Comparison of ENCODE assay signal across 8 mouse cellular contexts in genomic region chr7:30421890-30422435, GRCm38 (mm10). TPM values are rescaled to one million over a fixed set of nuclear protein-coding genes. Genes with fewer than 3 reads are reported as not detected.
DNase-seq lines count a peak whose midpoint lies in the region; ATAC-seq and TF ChIP-seq lines count a peak whose summit lies in the region.

No protein-coding gene starts in this region.

- ATAC-seq in embryonic facial prominence, embryonic 15.5 days (ENCODE audit: insufficient number of reproducible peaks, low FRiP score, low TSS enrichment, low read depth): peak; percentile 81
- ATAC-seq in kidney, embryonic 14.5 days (ENCODE audit: low FRiP score, low TSS enrichment): peak; percentile 84
- peak; percentile 84 for ATAC-seq in limb, embryonic 14.5 days (ENCODE audit: low FRiP score, low read depth)
- ATAC-seq in midbrain, embryonic 16.5 days: peak; percentile 89

- H3K4me2 ChIP-seq in embryonic facial prominence, embryonic 15.5 days (replicated peaks): peak overlapping the region; percentile 95
- peak overlapping the region; percentile 94 for H3K4me2 ChIP-seq in kidney, embryonic 14.5 days (replicated peaks; ENCODE audit: low read depth, low read length)
- peak overlapping the region; percentile 83 for H3K4me2 ChIP-seq in limb, embryonic 14.5 days (replicated peaks; ENCODE audit: low read depth, low read length, severe bottlenecking)
- H3K4me2 ChIP-seq in midbrain, embryonic 16.5 days (ENCODE audit: low read length): peak overlapping the region; percentile 99

- peak; percentile 95 for DNase-seq in A20 (ENCODE audit: low read depth, low spot score)
- peak; percentile 90 for DNase-seq in heart, embryonic 10.5 days (ENCODE audit: low spot score)
- DNase-seq in limb, embryonic 14.5 days (ENCODE audit: low spot score): peak; percentile 76
- DNase-seq in spleen, adult 2 months (ENCODE audit: low read depth in 1 of 2, low spot score in 2 of 2): peak; percentile 95 to 97

- no peaks in the 10 kb centered on the region for H3K27me3 ChIP-seq in embryonic facial prominence, embryonic 15.5 days
- peaks cover 33% of the 10 kb centered on the region; the same call in 1 of the 2 replicates for H3K27me3 ChIP-seq in heart, embryonic 10.5 days (ENCODE audit: insufficient read depth, poor library complexity, severe bottlenecking)
- no peaks in the 10 kb centered on the region for H3K27me3 ChIP-seq in kidney, embryonic 14.5 days (ENCODE audit: control insufficient read depth, insufficient read depth, low read length)
- H3K27me3 ChIP-seq in limb, embryonic 14.5 days (ENCODE audit: control insufficient read depth, insufficient read depth, low read length): no peaks in the 10 kb centered on the region
- H3K27me3 ChIP-seq in midbrain, embryonic 16.5 days (ENCODE audit: control insufficient read depth, insufficient read depth, low read depth, low read length): no peaks in the 10 kb centered on the region
- no peaks in the 10 kb centered on the region for H3K27me3 ChIP-seq in spleen, adult 2 months (ENCODE audit: control insufficient read depth, insufficient read depth, low read length)

- no peak for TF ChIP-seq POLR2A in bone marrow macrophage, adult 2 months (IDR thresholded peaks at IDR 0.05; ENCODE audit: borderline replicate concordance, low read depth, low read length)
- no peak for TF ChIP-seq POLR2A in limb, embryonic 14.5 days (IDR thresholded peaks at IDR 0.05; ENCODE audit: borderline replicate concordance, extremely low read depth, insufficient read depth, insufficient read length)
- TF ChIP-seq POLR2A in spleen, adult 2 months (IDR thresholded peaks at IDR 0.05; ENCODE audit: low read depth, low read length): no peak

- WGBS in embryonic facial prominence, embryonic 15.5 days: under 1% methylated on average over 45 of the region's 45 CpGs
- under 1% methylated on average over 45 of the region's 45 CpGs for WGBS in heart, embryonic 10.5 days
- under 1% methylated on average over 45 of the region's 45 CpGs for WGBS in kidney, embryonic 14.5 days
- under 1% methylated on average over 44 of the region's 45 CpGs for WGBS in limb, embryonic 14.5 days
- under 1% methylated on average over 45 of the region's 45 CpGs for WGBS in midbrain, embryonic 16.5 days
- WGBS in spleen, adult 2 months: under 1% methylated on average over 45 of the region's 45 CpGs

- peak overlapping the region; percentile 89 for H3K27ac ChIP-seq in bone marrow macrophage, adult 2 months (ENCODE audit: insufficient read depth, low read depth, low read length)
- peak overlapping the region; percentile 55 for H3K27ac ChIP-seq in embryonic facial prominence, embryonic 15.5 days (replicated peaks)
- peak overlapping the region; percentile 75 for H3K27ac ChIP-seq in heart, embryonic 10.5 days
- 0 out of 2 replicates have a peak overlapping the region, but pooled peaks have one; percentile 26 for H3K27ac ChIP-seq in kidney, embryonic 14.5 days (ENCODE audit: low read depth, low read length)
- no peak overlapping the region for H3K27ac ChIP-seq in limb, embryonic 14.5 days (replicated peaks; ENCODE audit: low read depth, low read length)
- H3K27ac ChIP-seq in midbrain, embryonic 16.5 days (ENCODE audit: low read length): peak overlapping the region; percentile 58
- peak overlapping the region; percentile 98 for H3K27ac ChIP-seq in spleen, adult 2 months (ENCODE audit: insufficient read depth, low read length)

- TF ChIP-seq CTCF in bone marrow macrophage, adult 2 months (IDR thresholded peaks at IDR 0.05; ENCODE audit: low read depth, low read length): no peak
- TF ChIP-seq CTCF in spleen, adult 2 months (IDR thresholded peaks at IDR 0.05; ENCODE audit: extremely low read depth, insufficient read depth, insufficient read length, insufficient replicate concordance): no peak

- peak overlapping the region; percentile 44 for H3K9ac ChIP-seq in embryonic facial prominence, embryonic 15.5 days
- H3K9ac ChIP-seq in kidney, embryonic 14.5 days (ENCODE audit: low read depth, low read length): peak overlapping the region; percentile 61
- peak overlapping the region; percentile 63 for H3K9ac ChIP-seq in limb, embryonic 14.5 days (ENCODE audit: low read depth, low read length, severe bottlenecking)
- peak overlapping the region; percentile 79 for H3K9ac ChIP-seq in midbrain, embryonic 16.5 days (ENCODE audit: low read depth, low read length)

- peaks cover 15% of the 10 kb centered on the region for H3K36me3 ChIP-seq in embryonic facial prominence, embryonic 15.5 days
- peaks cover 15% of the 10 kb centered on the region for H3K36me3 ChIP-seq in heart, embryonic 10.5 days
- 0 out of 2 replicates have a peak, but pooled peaks cover 3% of the 10 kb centered on the region for H3K36me3 ChIP-seq in kidney, embryonic 14.5 days (ENCODE audit: control insufficient read depth, insufficient read depth, low read length)
- 0 out of 2 replicates have a peak, but pooled peaks cover 10% of the 10 kb centered on the region for H3K36me3 ChIP-seq in limb, embryonic 14.5 days (ENCODE audit: control insufficient read depth, insufficient read depth, low read length)
- peaks cover 3% of the 10 kb centered on the region; the same call in 1 of the 2 replicates for H3K36me3 ChIP-seq in midbrain, embryonic 16.5 days (ENCODE audit: control insufficient read depth, insufficient read depth, low read length)
- peaks cover 33% of the 10 kb centered on the region for H3K36me3 ChIP-seq in spleen, adult 2 months (ENCODE audit: control insufficient read depth, insufficient read depth, low read length)

- H3K4me3 ChIP-seq in bone marrow macrophage, adult 2 months (ENCODE audit: insufficient read depth, low read length): peak overlapping the region; percentile 76
- H3K4me3 ChIP-seq in embryonic facial prominence, embryonic 15.5 days (replicated peaks): peak overlapping the region; percentile 63
- H3K4me3 ChIP-seq in heart, embryonic 10.5 days: peak overlapping the region; percentile 66
- peak overlapping the region; percentile 52 for H3K4me3 ChIP-seq in kidney, embryonic 14.5 days (ENCODE audit: low read length)
- peak overlapping the region; percentile 55 for H3K4me3 ChIP-seq in limb, embryonic 14.5 days (replicated peaks; ENCODE audit: low read length)
- peak overlapping the region; percentile 68 for H3K4me3 ChIP-seq in midbrain, embryonic 16.5 days (ENCODE audit: low read depth, low read length)
- H3K4me3 ChIP-seq in spleen, adult 2 months (ENCODE audit: extremely low read depth, insufficient read depth, insufficient read length): peak overlapping the region; percentile 69

- peaks cover 36% of the 10 kb centered on the region for H3K4me1 ChIP-seq in bone marrow macrophage, adult 2 months (ENCODE audit: control insufficient read depth, insufficient read depth, low read length)
- H3K4me1 ChIP-seq in embryonic facial prominence, embryonic 15.5 days: peaks cover 18% of the 10 kb centered on the region
- peaks cover 18% of the 10 kb centered on the region for H3K4me1 ChIP-seq in heart, embryonic 10.5 days
- no peaks in the 10 kb centered on the region; the same call in 1 of the 2 replicates for H3K4me1 ChIP-seq in kidney, embryonic 14.5 days (ENCODE audit: control insufficient read depth, insufficient read depth, low read length)
- 0 out of 2 replicates have a peak, but pooled peaks cover 3% of the 10 kb centered on the region for H3K4me1 ChIP-seq in limb, embryonic 14.5 days (ENCODE audit: control insufficient read depth, insufficient read depth, low read length)
- peaks cover 17% of the 10 kb centered on the region; the same call in 1 of the 2 replicates for H3K4me1 ChIP-seq in midbrain, embryonic 16.5 days (ENCODE audit: control insufficient read depth, insufficient read depth, low read length)
- H3K4me1 ChIP-seq in spleen, adult 2 months (ENCODE audit: control insufficient read depth, insufficient read depth, insufficient read length): peaks cover 33% of the 10 kb centered on the region; the same call in 1 of the 2 replicates

- 0 out of 2 replicates have a peak, but pooled peaks cover 5% of the 10 kb centered on the region for H3K9me3 ChIP-seq in embryonic facial prominence, embryonic 15.5 days (replicated peaks)
- H3K9me3 ChIP-seq in heart, embryonic 10.5 days: no peaks in the 10 kb centered on the region
- H3K9me3 ChIP-seq in kidney, embryonic 14.5 days (ENCODE audit: control insufficient read depth, low read length): no peaks in the 10 kb centered on the region
- no peaks in the 10 kb centered on the region; the same call in 1 of the 2 replicates for H3K9me3 ChIP-seq in limb, embryonic 14.5 days (ENCODE audit: control insufficient read depth, low read length)
- H3K9me3 ChIP-seq in midbrain, embryonic 16.5 days (replicated peaks; ENCODE audit: control insufficient read depth, low read length, poor library complexity, severe bottlenecking): peaks cover 3% of the 10 kb centered on the region; the same call in 1 of the 2 replicates

RNA-seq across cellular contexts. Expression of gene Nfkbid, which starts 0.4 kb away (rescaled TPM):
- 18.6 and 22.4 TPM in 2 replicates for polyA plus RNA-seq in bone marrow macrophage, adult 2 months (2012; ENCODE audit: insufficient read depth, insufficient read length, missing spikeins)
- 1.7 and 1.8 TPM in 2 replicates for polyA plus RNA-seq in embryonic facial prominence, embryonic 15.5 days (2015; fragmentation: Nextera tagmentation; extraction: Ambion mirVana)
- 1.5 and 1.6 TPM in 2 replicates for polyA plus RNA-seq in heart, embryonic 10.5 days (2016; fragmentation: Nextera tagmentation; extraction: Ambion mirVana)
- 1.1 and 1.9 TPM in 2 replicates for polyA plus RNA-seq in kidney, embryonic 14.5 days (2014; fragmentation: Nextera tagmentation; extraction: Ambion mirVana)
- 3.0 and 3.5 TPM in 2 replicates for polyA plus RNA-seq in limb, embryonic 14.5 days (2012; rRNA removed)
- 1.7 and 2.2 TPM in 2 replicates for polyA plus RNA-seq in limb, embryonic 14.5 days (2014; fragmentation: Nextera tagmentation; extraction: Ambion mirVana)
- 2.7 and 2.9 TPM in 2 replicates for polyA plus RNA-seq in midbrain, embryonic 16.5 days (2015; fragmentation: Nextera tagmentation; extraction: Ambion mirVana)
- 55.1 and 70.8 TPM in 2 replicates for polyA plus RNA-seq in spleen, adult 2 months (2012; rRNA removed)

RNA-seq across cellular contexts. Expression of gene Hcst, which starts 2.3 kb away (rescaled TPM):
- polyA plus RNA-seq in bone marrow macrophage, adult 2 months (2012; ENCODE audit: insufficient read depth, insufficient read length, missing spikeins): 53.0 and 56.7 TPM in 2 replicates
- 2.2 and 2.4 TPM in 2 replicates for polyA plus RNA-seq in embryonic facial prominence, embryonic 15.5 days (2015; fragmentation: Nextera tagmentation; extraction: Ambion mirVana)
- polyA plus RNA-seq in heart, embryonic 10.5 days (2016; fragmentation: Nextera tagmentation; extraction: Ambion mirVana): 0.35 TPM in 1 of 2 replicates, not detected in the other
- 0.57 and 1.0 TPM in 2 replicates for polyA plus RNA-seq in kidney, embryonic 14.5 days (2014; fragmentation: Nextera tagmentation; extraction: Ambion mirVana)
- polyA plus RNA-seq in limb, embryonic 14.5 days (2012; rRNA removed): 1.9 and 2.2 TPM in 2 replicates
- polyA plus RNA-seq in limb, embryonic 14.5 days (2014; fragmentation: Nextera tagmentation; extraction: Ambion mirVana): 0.70 and 3.0 TPM in 2 replicates
- not detected in 2 replicates for polyA plus RNA-seq in midbrain, embryonic 16.5 days (2015; fragmentation: Nextera tagmentation; extraction: Ambion mirVana)
- polyA plus RNA-seq in spleen, adult 2 months (2012; rRNA removed): 178 and 278 TPM in 2 replicates

RNA-seq across cellular contexts. Expression of gene Tyrobp, which starts 8.4 kb away (rescaled TPM):
- 3,702 and 3,978 TPM in 2 replicates for polyA plus RNA-seq in bone marrow macrophage, adult 2 months (2012; ENCODE audit: insufficient read depth, insufficient read length, missing spikeins)
- polyA plus RNA-seq in embryonic facial prominence, embryonic 15.5 days (2015; fragmentation: Nextera tagmentation; extraction: Ambion mirVana): 95.4 and 103 TPM in 2 replicates
- polyA plus RNA-seq in heart, embryonic 10.5 days (2016; fragmentation: Nextera tagmentation; extraction: Ambion mirVana): 2.2 and 9.0 TPM in 2 replicates
- 23.8 and 26.7 TPM in 2 replicates for polyA plus RNA-seq in kidney, embryonic 14.5 days (2014; fragmentation: Nextera tagmentation; extraction: Ambion mirVana)
- polyA plus RNA-seq in limb, embryonic 14.5 days (2012; rRNA removed): 54.2 and 79.2 TPM in 2 replicates
- polyA plus RNA-seq in limb, embryonic 14.5 days (2014; fragmentation: Nextera tagmentation; extraction: Ambion mirVana): 69.8 and 84.7 TPM in 2 replicates
- 15.3 and 23.5 TPM in 2 replicates for polyA plus RNA-seq in midbrain, embryonic 16.5 days (2015; fragmentation: Nextera tagmentation; extraction: Ambion mirVana)
- 569 and 738 TPM in 2 replicates for polyA plus RNA-seq in spleen, adult 2 months (2012; rRNA removed)

RNA-seq across cellular contexts. Expression of gene Aplp1, which starts 23.4 kb away (rescaled TPM):
- 2.0 and 2.3 TPM in 2 replicates for polyA plus RNA-seq in bone marrow macrophage, adult 2 months (2012; ENCODE audit: insufficient read depth, insufficient read length, missing spikeins)
- 52.0 and 61.3 TPM in 2 replicates for polyA plus RNA-seq in embryonic facial prominence, embryonic 15.5 days (2015; fragmentation: Nextera tagmentation; extraction: Ambion mirVana)
- polyA plus RNA-seq in heart, embryonic 10.5 days (2016; fragmentation: Nextera tagmentation; extraction: Ambion mirVana): 44.3 and 50.4 TPM in 2 replicates
- polyA plus RNA-seq in kidney, embryonic 14.5 days (2014; fragmentation: Nextera tagmentation; extraction: Ambion mirVana): 16.7 and 19.0 TPM in 2 replicates
- 41.9 and 55.5 TPM in 2 replicates for polyA plus RNA-seq in limb, embryonic 14.5 days (2012; rRNA removed)
- polyA plus RNA-seq in limb, embryonic 14.5 days (2014; fragmentation: Nextera tagmentation; extraction: Ambion mirVana): 31.4 and 37.4 TPM in 2 replicates
- 761 and 788 TPM in 2 replicates for polyA plus RNA-seq in midbrain, embryonic 16.5 days (2015; fragmentation: Nextera tagmentation; extraction: Ambion mirVana)
- polyA plus RNA-seq in spleen, adult 2 months (2012; rRNA removed): 1.9 and 2.3 TPM in 2 replicates

RNA-seq across cellular contexts. Expression of gene Kirrel2, which starts 35.5 kb away (rescaled TPM):
- polyA plus RNA-seq in bone marrow macrophage, adult 2 months (2012; ENCODE audit: insufficient read depth, insufficient read length, missing spikeins): not detected in 2 replicates
- 1.1 and 1.3 TPM in 2 replicates for polyA plus RNA-seq in embryonic facial prominence, embryonic 15.5 days (2015; fragmentation: Nextera tagmentation; extraction: Ambion mirVana)
- 3.3 and 5.2 TPM in 2 replicates for polyA plus RNA-seq in heart, embryonic 10.5 days (2016; fragmentation: Nextera tagmentation; extraction: Ambion mirVana)
- polyA plus RNA-seq in kidney, embryonic 14.5 days (2014; fragmentation: Nextera tagmentation; extraction: Ambion mirVana): 0.20 and 0.54 TPM in 2 replicates
- polyA plus RNA-seq in limb, embryonic 14.5 days (2012; rRNA removed): 0.06 and 0.13 TPM in 2 replicates
- polyA plus RNA-seq in limb, embryonic 14.5 days (2014; fragmentation: Nextera tagmentation; extraction: Ambion mirVana): 0.07 TPM in 1 of 2 replicates, not detected in the other
- 0.67 and 0.73 TPM in 2 replicates for polyA plus RNA-seq in midbrain, embryonic 16.5 days (2015; fragmentation: Nextera tagmentation; extraction: Ambion mirVana)
- 0.14 and 0.49 TPM in 2 replicates for polyA plus RNA-seq in spleen, adult 2 months (2012; rRNA removed)

Comparison
In these comparisons a context has a peak if more than half of its experiments do, and no peak if none do; other contexts are left out.
1. RNA of gene Hcst, which starts 2.3 kb away (polyA plus RNA-seq): 178 to 278 TPM in spleen, adult 2 months and 53.0 to 56.7 TPM in bone marrow macrophage, adult 2 months; 0.70 to 3.0 TPM in limb, embryonic 14.5 days, 2.2 to 2.4 TPM in embryonic facial prominence, embryonic 15.5 days, 0.57 to 1.0 TPM in kidney, embryonic 14.5 days, 0.35 TPM in heart, embryonic 10.5 days and not detected in midbrain, embryonic 16.5 days; every median in the first group is over 10 times any median in the second.
2. Peak in every context shown above with its lines, with median percentiles within 50 percentile points of each other: DNase-seq, H3K4me3 ChIP-seq, ATAC-seq, H3K4me2 ChIP-seq and H3K9ac ChIP-seq.